Mouse (Mus musculus) frontal cortex, adult 2 months (tissue): Measurements from ENCODE around the gene Cald1. TPM values are rescaled to one million over a fixed set of nuclear protein-coding genes. Genes with fewer than 3 reads are reported as not detected.

ENCODE experiments used
- DNase-seq, 2 experiments: peaks; one replicate each; pipeline ENCODE4 v3.0.0; 2022; ENCODE audit warnings: low spot score in 1 of 2; ENCODE audit errors: extremely low spot score in 1 of 2
- polyA plus RNA-seq: library from polyadenylated mRNA; depleted of rRNA; stranded (reverse); fragments of >200 nt; gene quantifications from 2 replicates; pipeline ENCODE4 v1.2.3, GENCODE M21; 2012; rRNA removed

Gene Cald1
- 21.9 and 31.0 TPM in 2 replicates for polyA plus RNA-seq

DNA sequence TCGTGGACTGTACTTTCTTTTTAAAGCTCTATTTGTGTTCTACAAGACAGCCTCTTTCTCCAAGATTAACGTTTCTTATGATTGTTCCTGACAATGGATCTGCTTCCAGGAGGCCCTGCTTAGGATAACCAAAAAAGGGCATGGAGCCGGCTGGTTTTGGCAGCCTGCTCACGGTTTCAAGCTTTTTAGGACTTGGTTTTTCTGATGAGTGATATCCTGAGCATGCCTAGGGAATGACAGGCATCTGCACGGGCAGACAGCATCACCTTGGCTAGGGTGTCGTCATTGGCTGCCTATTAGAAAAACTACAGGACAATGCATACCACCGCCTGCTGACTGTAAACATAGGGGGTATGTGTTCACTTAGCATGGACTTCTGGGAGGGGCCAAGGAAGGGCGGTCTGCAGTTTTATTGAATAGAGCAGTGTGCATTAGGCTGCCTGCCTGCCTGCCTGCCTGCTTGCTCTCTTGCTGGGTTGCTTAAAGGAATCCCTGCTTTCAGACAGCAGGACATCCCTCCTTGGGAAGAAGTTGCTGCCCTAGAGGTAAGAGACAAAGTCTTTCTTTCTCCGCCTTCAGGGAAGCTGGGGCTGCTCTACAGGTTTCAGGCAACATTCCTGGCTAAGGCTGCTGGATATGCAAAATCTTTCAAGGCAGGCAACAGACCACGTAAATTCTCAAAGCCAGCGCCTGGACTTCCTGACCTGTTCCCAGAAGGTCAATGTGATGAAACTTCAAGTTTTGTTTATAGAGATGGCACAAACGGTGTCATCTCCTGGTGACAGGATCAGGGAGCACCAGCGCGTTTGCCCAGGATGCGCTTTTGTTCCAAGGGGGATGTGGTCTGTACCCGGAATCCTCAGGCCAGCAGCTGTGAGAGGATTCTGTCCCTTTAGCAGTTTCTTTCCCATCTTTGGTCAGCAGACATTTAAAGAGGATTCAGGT lies at the start of gene Cald1:
Gene Cald1 (plus strand): TSS at position 380 of the 945 bp plus-strand sequence.
- DNase-seq = no peak

DNA sequence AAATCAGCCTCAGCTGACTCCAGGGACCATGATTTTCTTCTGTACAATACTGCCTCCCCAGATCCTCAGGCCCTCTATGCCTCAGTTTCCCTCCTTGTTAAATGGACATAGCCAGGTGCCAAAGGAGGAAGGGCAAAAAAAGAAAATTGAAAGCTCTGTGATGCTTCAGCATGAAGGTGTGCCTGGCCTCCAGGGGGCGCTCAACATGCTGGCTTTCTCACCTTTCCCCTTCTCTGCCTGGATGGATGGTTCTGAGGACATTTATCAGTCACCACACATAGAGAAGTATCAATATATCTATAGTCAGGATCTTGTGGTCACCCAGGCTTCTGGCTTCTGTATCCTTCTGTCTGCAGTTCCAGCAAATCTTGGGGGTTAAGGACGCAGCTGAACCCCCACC lies 49.3 kb upstream of the Cald1 start:
- DNase-seq = peak in 1 of 2 experiments; percentile 42

DNA sequence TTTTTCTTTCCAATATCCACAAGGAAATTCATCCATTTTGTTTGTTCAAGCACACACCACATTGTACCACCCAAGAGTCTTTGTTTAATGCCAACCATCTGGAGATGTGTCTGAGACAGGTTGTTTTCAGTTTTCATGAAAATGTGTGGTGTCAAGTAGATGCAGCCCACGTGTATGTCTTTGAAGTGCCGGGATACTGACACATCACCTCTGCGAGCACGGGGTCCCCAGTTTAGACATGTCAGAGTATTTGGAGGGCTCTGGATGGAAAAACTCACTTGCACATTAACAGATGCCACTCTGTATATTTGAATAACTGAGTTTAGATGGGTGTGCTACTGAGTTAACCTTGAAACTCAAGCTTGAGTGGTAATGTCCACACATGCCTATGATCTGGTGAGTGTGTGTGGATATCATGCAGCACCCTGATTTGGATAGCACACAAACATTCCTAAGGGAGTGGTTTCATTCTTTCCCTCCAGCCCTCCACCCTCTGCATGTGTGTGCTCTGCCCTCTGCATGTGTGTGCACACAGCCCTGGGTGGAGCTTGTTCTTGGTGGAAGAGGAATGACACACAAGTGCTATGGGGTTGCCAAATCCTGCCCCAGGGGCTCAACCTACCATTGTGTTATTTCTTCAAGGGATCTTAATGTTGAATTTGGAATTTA lies 45.7 kb upstream of the Cald1 start:
- DNase-seq = no peak

DNA sequence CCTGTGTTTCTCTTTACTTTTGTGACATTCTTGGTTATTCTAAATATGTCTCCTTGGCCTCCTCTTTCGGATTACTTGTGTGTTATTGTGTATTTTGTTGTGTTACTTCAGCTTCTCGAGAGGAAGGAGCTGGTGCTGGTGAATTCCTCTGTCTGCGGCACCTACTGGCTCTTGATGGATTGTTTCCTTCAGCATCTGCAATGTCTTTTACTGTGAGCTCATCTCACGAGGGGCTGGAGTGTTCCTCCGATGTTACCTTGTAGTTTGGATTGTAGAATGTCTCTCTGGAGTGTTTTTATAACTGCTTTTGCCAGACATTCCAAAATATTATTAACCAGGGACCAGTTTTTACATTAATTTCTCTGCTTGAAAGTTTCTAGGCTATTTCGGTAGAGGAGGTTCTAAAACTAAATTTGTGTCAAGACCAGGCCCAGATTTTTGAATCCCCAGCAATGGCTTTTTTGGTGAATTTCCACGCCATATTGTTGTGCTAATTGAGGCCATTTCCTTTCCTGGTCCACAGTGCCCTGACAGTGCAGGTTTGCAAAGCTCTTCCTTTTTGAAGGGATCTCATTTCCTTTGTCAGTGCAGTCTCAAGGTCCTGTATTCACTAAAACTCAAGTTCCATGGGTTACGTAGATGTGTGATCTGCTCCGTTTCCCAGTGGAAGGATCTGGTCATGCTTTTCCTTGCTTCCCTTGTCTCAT lies 43.9 kb upstream of the Cald1 start:
- DNase-seq = no peak

DNA sequence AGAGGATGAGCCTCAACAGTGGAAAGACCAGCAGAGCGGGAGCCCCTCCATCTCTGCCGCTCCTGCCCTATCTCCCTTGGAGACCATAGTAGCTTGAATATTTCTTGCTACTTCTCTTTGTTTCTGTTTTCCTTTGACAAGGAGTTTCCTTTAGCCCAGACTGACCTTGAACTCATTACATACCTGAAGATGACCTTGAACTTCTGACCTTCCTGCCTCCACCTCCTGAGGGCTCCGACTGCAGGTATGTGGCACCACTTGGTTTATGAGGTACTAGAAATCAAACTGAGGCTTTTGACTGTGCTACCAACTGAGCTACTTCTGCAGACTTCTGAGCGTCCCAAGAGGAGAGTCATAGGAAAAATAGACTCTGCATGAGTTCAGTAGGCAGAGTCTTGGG lies 38.8 kb upstream of the Cald1 start:
- DNase-seq = no peak

DNA sequence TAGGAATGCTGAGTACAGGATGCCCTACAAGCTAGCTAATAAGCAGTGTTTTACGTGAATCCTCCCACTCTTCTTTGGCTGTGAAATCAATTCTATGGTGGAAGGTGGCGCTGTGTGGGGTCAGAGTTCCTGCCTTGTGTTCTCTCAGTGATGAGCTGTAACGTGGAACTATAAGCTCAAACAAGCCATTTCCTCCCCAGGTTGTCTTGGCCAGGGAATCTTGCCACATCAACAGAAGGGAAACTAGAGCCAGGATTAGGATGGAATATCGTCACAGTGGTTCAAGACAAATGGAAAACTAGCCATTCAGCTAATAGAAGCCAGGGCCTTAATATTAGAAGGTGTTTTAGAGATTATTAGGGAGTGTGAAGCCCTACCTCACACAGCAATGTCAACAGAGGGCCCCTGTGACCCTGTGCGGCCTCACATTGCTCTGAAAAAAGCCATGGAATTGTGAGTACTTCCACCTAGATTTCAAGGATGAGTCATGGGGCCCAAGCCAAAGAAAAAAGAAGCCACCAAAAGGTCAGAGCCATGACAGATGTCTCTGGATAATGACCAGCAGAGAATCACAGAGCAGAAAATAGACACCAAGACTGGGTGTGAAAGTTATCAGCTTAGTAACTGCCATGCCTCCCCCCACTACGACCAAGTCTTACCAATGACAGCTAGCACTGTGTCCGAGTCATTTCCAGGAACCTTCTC lies 33.0 kb upstream of the Cald1 start:
- DNase-seq = no peak

DNA sequence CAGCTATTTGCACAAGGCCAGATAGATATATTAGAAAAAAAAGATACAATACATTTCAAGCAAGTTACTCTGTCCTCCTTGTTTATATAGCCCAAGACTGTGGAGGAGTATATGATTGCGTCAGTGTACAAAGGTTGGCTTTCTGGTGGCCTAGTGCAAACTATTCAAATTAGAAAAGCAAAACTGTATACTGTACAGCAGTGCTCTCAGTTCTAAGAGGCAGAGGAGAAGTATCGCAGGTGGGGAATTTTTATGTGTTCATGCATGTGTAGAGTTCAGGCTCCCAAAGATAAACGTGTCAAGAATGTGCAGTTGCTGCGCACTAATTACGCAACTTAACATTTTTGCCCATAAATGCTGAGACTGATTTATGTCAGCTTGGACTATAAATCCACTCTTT lies 31.0 kb upstream of the Cald1 start:
- DNase-seq = no peak

DNA sequence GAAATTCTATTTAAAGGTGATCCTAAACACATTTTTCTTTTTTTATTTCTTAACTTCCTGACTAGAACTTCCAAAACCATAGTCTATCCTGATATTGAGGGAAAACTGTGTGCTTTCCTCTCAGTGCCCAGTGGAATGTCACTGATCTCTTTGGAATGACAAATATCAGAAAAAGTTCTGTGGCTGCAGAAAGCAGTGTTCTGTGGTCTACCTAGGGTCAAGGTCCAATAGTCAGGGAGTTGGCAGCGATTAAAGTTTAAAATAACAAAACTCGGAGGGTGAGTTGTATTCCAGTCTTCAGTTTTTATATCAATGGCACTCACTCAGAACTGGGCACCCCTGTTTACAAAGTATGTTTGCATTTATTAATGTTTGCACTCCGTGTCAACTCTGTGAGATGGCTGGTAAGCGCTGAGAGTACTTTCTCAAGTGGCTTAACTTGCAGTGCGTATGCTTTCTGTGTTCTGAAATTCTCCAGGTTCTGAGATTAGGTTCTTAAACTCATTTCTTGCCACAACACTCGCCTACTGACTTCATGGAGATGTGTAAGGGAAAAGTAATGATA lies 18.7 kb upstream of the Cald1 start:
- no peak for DNase-seq

DNA sequence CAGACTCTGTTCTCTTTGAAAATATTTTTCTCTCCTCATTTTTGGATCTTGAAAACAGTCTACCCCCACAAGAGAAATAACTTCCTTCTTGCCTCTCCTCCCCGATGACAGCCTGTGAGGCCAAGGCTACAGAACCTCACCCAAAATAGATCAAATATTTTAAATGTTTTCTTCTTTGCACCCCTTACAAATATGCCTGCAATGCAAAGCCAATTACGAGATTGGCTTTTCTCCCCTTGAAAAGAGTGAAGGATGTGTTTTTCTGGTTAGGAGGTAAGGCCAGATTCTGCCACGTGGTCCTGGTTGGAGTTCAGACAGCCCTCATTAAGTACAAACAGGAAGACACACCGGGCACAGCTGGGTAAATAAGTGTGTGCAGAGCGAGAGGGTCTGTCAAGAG lies 14.9 kb upstream of the Cald1 start:
- DNase-seq = no peak

DNA sequence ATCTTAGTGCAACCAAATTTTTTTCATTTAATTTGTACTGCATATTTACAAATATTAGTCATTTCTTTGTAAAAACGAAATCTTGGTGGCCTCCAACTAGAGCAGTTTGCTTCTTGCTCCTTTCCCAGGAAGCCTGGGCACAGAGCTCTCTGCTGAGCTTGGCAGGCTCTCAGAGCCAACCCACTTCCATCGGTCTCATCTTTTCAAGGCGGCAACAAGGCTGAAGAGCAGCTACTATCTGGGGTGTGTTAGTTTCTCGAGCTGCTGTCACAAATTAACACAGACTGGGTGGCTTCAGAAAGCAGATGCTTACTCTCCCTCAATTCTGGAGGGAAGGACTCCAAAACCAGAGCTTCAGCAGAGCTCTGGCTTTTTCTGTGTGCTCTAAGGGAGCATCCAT lies 10.2 kb upstream of the Cald1 start:
- peak; percentile 24 to 56 for DNase-seq

DNA sequence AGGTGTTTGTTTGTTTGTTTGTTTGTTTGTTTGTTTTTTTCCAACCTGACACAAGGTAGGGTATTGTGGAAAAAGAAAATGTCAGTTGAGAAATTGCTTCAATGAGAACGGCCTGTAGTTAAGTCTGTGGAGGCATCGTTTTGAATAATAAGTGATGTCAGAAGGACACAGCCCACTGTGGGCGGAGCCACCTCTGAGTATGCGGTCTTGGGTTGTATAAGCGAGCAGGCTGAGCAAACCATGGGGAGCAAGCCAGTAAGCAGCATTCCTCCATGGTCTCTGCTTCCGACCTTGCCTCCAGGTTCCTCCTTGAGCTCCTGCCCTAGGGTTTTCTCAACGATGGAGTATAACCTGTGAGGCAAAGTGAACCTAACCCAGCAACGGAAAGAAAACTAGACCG lies 7.6 kb upstream of the Cald1 start:
- no peak for DNase-seq

DNA sequence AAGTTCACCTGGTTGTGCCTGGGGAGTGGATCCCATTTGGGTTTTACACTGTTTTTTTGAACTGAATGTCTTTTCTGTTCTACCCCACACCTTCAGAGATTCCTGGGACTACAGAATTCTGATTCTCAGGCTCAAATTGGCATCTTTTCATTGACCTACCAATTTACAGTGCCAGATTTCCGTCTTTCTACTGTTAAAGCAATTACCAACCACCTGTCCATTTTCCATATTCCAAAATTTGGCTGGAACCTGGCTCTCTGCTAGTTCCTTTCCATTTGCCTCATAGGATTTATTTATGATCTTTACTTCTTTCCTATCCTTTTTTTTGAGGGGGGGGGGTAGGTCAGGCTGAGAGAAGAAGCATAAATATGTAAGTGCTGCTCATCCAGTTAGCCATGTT lies 4.9 kb upstream of the Cald1 start:
- no peak for DNase-seq

DNA sequence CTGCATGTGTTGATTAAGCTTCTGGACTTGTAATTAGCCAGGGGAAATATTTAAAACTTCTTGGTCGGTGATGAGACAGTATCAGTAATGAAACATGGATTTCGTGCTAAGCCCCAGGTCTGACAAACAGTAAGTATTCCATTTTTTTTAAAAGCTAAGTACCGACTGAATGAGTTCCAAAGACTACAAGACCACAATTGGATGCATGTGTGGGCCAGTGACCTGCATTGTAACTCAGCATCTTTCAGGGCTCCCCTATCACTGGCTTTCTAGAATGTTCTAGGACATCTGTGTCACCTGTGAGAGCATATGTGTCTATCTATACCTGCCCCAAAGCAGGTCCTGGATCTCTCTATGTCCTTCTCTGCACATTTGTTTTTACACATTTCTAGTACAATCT lies 984 bp upstream of the Cald1 start:
- no peak for DNase-seq

DNA sequence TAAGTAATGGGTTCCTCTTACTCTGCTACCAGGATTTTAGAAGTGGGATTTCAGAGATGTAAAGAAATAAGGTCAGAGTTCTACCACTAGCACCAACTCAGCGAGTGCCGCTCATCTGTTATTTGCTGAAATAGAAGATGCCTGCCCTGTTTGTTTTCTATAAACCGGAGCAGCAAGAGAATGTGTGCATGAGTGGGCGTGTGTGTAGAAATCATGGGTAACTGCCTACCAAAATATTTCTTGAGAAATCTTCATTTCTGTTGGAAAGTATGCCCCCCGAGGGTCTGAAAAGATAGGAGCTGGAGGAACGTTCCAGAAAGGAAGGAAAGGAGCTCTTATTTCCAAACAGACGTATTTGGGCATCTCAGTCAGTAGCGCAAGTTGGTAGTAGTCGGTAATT lies 871 bp downstream of the Cald1 start:
- DNase-seq = no peak

DNA sequence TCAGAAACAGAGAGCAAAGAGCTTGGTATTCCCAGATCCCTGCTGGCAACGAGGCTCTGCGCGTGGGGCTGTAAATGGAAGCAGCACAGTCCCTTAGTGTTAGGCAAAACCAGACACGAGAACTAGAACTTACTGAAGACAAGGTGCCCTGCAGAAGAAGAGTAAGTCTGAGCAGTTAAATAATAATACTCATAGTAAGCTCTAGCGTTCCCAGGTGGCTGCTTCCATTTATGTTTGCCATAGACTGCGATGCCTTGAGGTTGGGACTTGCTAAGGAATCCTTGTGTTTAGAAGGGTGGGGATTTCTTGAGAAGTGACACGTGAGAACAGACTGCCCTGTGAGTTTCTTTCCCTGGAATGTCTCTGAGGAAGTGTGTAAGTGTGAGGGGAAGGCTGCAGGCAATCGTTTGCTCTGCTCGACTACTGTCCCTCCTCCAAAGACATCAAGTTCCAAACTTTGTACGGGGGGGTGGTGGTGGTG lies 1.4 kb downstream of the Cald1 start:
- no peak for DNase-seq

DNA sequence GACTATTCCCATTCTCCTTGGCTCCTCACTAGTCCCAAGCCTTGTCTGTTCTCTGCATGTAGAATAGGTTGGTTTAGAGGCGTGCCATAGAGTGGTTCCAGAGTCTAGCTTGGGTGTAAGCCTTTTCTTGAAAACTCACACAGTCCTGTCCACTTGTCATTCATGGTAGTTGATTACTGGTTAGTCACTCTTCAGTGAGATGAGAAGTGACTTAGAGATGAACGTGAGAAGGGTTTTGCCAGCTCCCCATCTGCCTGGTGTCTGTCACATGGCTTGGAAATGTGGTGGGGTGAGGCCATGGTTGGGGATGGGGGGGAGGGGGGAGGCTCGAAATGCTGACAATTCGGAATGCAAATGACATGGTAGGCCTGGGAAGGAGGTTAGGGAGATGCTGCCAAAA lies 2.5 kb downstream of the Cald1 start:
- DNase-seq = no peak

DNA sequence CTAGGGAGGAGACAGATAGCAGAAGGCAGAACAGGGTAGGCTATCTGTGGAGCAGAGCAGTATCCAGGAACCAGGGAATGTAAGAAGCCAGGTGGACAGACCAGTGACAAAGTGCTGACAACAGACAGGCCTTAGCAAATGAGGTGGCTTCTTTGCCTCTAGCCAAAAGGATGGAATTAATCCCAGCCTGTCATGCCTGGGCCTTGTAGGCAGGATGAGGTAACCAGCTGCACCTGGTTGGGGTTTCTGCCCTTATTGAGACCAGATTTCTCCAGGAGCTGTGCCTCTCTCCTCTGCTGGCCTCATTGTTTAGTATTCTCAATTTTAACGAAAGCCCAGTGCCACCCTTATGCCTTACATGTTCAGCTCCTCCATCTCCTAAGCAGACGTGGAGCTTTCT lies 3.8 kb downstream of the Cald1 start:
- no peak for DNase-seq

DNA sequence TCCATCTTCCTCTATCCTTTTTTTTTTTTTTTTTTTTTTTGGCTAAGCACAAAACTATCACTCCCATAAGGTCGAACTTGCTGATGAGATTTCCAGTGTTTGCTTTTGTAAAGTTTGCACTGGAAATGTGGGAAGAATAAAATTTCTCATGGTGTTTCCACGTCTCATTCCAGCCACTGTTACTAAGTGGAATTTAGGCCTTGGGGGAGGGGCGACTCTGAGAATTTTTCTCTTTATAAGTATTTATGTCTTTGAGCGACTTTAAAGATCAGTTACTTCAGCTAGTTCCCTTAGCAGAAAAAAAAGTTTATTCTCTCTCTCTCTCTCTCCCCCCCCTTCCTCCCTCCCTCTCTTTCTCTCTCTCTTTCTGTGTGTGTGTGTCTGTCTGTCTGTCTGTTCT lies 8.1 kb downstream of the Cald1 start:
- DNase-seq = no peak

DNA sequence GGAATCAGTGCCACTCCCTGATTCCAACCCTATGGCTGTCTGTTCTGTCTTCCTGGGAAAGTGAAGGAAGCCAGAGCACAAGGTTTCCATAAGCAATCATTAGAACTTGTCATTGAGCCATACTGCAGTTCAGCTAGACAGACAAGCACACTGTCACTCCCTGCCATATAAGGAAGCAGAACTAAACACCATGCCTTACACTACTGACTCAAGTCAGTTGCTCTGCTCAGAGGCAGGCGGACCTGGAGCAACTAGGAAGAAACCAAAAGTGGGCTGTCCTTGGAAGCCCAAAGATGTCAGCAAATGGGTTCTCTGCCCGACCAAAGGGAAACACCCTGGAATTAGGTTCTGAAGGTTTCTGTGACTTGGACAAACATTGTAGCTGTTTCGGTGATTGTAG lies 10.3 kb downstream of the Cald1 start:
- no peak for DNase-seq
